Mouse (Mus musculus): ENCODE measurements around the gene Mcu. TPM values are rescaled to one million over a fixed set of nuclear protein-coding genes. Genes with fewer than 3 reads are reported as not detected.

Gene Mcu
- total and polyA plus RNA-seq, 3 experiments: 4.9 to 5.7 (median 5.3) TPM

GRCm38 (mm10) chr10:59438651-59439050, 177.8 kb downstream of the Mcu start:
- in situ Hi-C loops (cut with MboI; ENCODE audit: low pct_ligation_motif_present, low pct_unique_long_range_greater_than_20kb, low sequenced_read_pairs) (no loop called here), dilution Hi-C loops (cut with MboI; ENCODE audit: extremely low pct_ligation_motif_present, extremely low pct_unique_long_range_greater_than_20kb, low sequenced_read_pairs) (no loop called here)
- TF ChIP-seq KAT2A (IDR thresholded peaks at IDR 0.05; ENCODE audit: insufficient replicate concordance, low read length) (no peak), SIN3A (IDR thresholded peaks at IDR 0.05; ENCODE audit: low read length) (no peak), ELF1 (IDR thresholded peaks at IDR 0.05; ENCODE audit: low read depth, low read length) (no peak), CHD2 (IDR thresholded peaks at IDR 0.05; ENCODE audit: low read length) (no peak), ZNF384 (IDR thresholded peaks at IDR 0.05; ENCODE audit: low read depth, low read length) (no peak), ZMIZ1 (IDR thresholded peaks at IDR 0.05; ENCODE audit: low read depth, low read length) (no peak), ZC3H11A (IDR thresholded peaks at IDR 0.05; ENCODE audit: low read depth, low read length) (no peak), POLR2AphosphoS2 (IDR thresholded peaks at IDR 0.05; ENCODE audit: low read depth, low read length) (no peak), JUN (IDR thresholded peaks at IDR 0.05; ENCODE audit: insufficient read depth, low read depth, low read length) (no peak), UBTF (IDR thresholded peaks at IDR 0.05; ENCODE audit: low read depth, low read length) (no peak), CHD1 (IDR thresholded peaks at IDR 0.05; ENCODE audit: low read depth, low read length) (no peak), MXI1 (IDR thresholded peaks at IDR 0.05; ENCODE audit: low read depth, low read length) (no peak), SMC3 (IDR thresholded peaks at IDR 0.05; ENCODE audit: low read depth, low read length) (no peak), HCFC1 (IDR thresholded peaks at IDR 0.05; ENCODE audit: low read depth, low read length) (no peak), USF1 (IDR thresholded peaks at IDR 0.05; ENCODE audit: low read depth, low read length) (no peak)
- Histone ChIP-seq H3K27ac (ENCODE audit: insufficient read depth, low read depth) (no peak overlapping the region), H3K36me3 (replicated peaks in 1 of 2; ENCODE audit: control insufficient read depth in 1 of 2, insufficient read depth in 1 of 2, low read length in 1 of 2) (no peaks in the 10 kb centered on the region), H3K4me1 (ENCODE audit: control insufficient read depth in 1 of 2, insufficient read depth in 2 of 2) (no peaks in the 10 kb centered on the region), H3K9me3 (replicated peaks; ENCODE audit: low read length) (no peaks in the 10 kb centered on the region), H3K9ac (ENCODE audit: insufficient read depth, low read depth) (no peak overlapping the region), H3K4me2 (ENCODE audit: insufficient read depth, low read depth, poor library complexity, severe bottlenecking) (no peak overlapping the region), H3K79me2 (replicated peaks; ENCODE audit: control insufficient read depth, extremely low read depth, insufficient read depth, poor library complexity, severe bottlenecking) (no peaks in the 10 kb centered on the region), H3K4me3 (replicated peaks in 1 of 3; ENCODE audit: low read depth in 2 of 3, low read length in 2 of 3, poor library complexity in 1 of 3) (no peak overlapping the region), H3K27me3 (replicated peaks) (no peaks in the 10 kb centered on the region)
- DNase-seq (ENCODE audit: extremely low read depth): no peak

- H3K4me1 ChIP-seq (ENCODE audit: control insufficient read depth in 1 of 2, insufficient read depth in 2 of 2): peaks cover 11 to 22% of the 10 kb centered on the region in 2 experiments
- no peak overlapping the region for H3K4me3 ChIP-seq (replicated peaks in 1 of 3; ENCODE audit: low read depth in 2 of 3, low read length in 2 of 3, poor library complexity in 1 of 3)
- dilution Hi-C loops (cut with MboI; ENCODE audit: extremely low pct_ligation_motif_present, extremely low pct_unique_long_range_greater_than_20kb, low sequenced_read_pairs): no loop called here
- H3K4me2 ChIP-seq (ENCODE audit: insufficient read depth, low read depth, poor library complexity, severe bottlenecking): no peak overlapping the region
- H3K27me3 ChIP-seq (replicated peaks): no peaks in the 10 kb centered on the region
- TF ChIP-seq PAX5 (IDR thresholded peaks at IDR 0.05; ENCODE audit: low read length): no peak
- TF ChIP-seq BHLHE40 (IDR thresholded peaks at IDR 0.05; ENCODE audit: low read depth, low read length): no peak
- TF ChIP-seq ZMIZ1 (IDR thresholded peaks at IDR 0.05; ENCODE audit: low read depth, low read length): no peak
- no peak for TF ChIP-seq ETS1 (conservative IDR thresholded peaks at IDR 0.05; ENCODE audit: low read depth, low read length)
- TF ChIP-seq SIN3A (IDR thresholded peaks at IDR 0.05; ENCODE audit: low read length): no peak
- TF ChIP-seq MEF2A (IDR thresholded peaks at IDR 0.05; ENCODE audit: borderline replicate concordance, low read depth, low read length): no peak
- no peak for TF ChIP-seq USF1 (IDR thresholded peaks at IDR 0.05; ENCODE audit: low read depth, low read length)
- no peak for TF ChIP-seq TCF12 (IDR thresholded peaks at IDR 0.05; ENCODE audit: low read depth, low read length)
- TF ChIP-seq ZKSCAN1 (IDR thresholded peaks at IDR 0.05; ENCODE audit: borderline replicate concordance, low read depth, low read length): no peak
- no peak for TF ChIP-seq MAZ (IDR thresholded peaks at IDR 0.05; ENCODE audit: low read depth, low read length)
- TF ChIP-seq MYC (IDR thresholded peaks at IDR 0.05; ENCODE audit: low read depth, low read length): no peak
- no peak for TF ChIP-seq MAFK (IDR thresholded peaks at IDR 0.05; ENCODE audit: insufficient replicate concordance, low read length)
- TF ChIP-seq NRF1 (IDR thresholded peaks at IDR 0.05; ENCODE audit: low read depth, low read length): no peak
- TF ChIP-seq EP300 (IDR thresholded peaks at IDR 0.05; ENCODE audit: low read length): no peak
- in situ Hi-C loops (cut with MboI; ENCODE audit: low pct_ligation_motif_present, low pct_unique_long_range_greater_than_20kb, low sequenced_read_pairs): no loop called here
- H3K79me2 ChIP-seq (replicated peaks; ENCODE audit: control insufficient read depth, extremely low read depth, insufficient read depth, poor library complexity, severe bottlenecking): no peaks in the 10 kb centered on the region
- no peak overlapping the region for H3K9ac ChIP-seq (ENCODE audit: insufficient read depth, low read depth)
- no peak for DNase-seq (ENCODE audit: extremely low read depth)
- no peaks in the 10 kb centered on the region for H3K9me3 ChIP-seq (replicated peaks; ENCODE audit: low read length)
- no peaks in the 10 kb centered on the region for H3K36me3 ChIP-seq (replicated peaks in 1 of 2; ENCODE audit: control insufficient read depth in 1 of 2, insufficient read depth in 1 of 2, low read length in 1 of 2)
- H3K27ac ChIP-seq (ENCODE audit: insufficient read depth, low read depth): no peak overlapping the region
Measured at GRCm38 (mm10) chr10:59435746-59436145, 180.7 kb downstream of the Mcu start.
